Mouse (Mus musculus): ENCODE results near the gene Pole2. TPM values are rescaled to one million over a fixed set of nuclear protein-coding genes. Genes with fewer than 3 reads are reported as not detected.
A peak's percentile ranks its signal among the peaks of the same experiment; 100 is the strongest.

Gene Pole2
- polyA plus RNA-seq, 1 experiment: 10.2 TPM

DNA sequence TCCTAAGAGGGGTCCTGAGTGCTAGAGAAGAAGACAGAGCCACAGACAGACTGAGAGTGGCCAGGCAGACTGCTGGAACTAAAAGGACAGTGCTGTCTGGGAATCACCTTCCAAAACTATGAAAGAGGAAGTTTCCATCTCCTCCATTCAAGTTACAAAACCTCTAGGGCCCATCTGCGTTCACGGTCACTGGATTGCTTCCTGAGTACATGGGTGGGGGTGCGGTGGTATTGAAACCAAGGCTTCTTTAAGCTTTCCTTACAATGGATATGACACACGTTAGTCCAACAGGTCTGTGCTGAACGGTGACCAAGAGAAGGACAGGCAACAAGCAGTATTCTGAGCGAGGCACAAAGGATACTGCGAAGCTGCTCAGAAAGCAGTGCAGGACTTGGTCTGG, 13.6 kb downstream of the Pole2 start:
- peak overlapping the region; percentile 7 for H3K27ac ChIP-seq (ENCODE audit: insufficient read depth, low read depth, low read length)

DNA sequence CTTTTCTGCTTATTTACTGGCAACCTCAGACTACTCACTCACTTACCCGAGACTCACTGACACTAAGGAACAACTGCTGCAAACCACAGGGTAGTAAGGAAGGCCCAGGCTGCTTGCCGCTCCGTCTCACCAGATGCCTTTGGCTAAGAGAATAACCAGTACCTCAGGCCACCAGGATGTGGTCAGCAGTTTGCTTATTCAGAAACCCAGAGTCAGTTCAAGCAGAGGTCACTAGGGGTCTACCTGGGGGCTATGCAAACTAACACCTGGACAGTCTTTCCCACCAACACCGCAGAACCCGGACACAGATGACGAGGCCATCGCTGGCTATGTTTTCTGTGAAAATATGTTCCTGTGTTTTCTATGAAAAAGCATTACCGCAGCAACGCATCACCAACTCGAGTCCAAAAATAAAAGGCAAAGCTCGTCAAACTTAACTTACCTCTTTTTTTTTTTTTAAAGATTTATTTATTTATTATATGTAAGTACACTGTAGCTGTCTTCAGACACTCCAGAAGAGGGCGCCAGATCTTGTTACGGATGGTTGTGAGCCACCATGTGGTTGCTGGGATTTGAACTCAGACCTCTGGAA, 14.7 kb downstream of the Pole2 start:
- Histone ChIP-seq H3K4me3 (ENCODE audit: insufficient read depth, low read length) (no peak overlapping the region), H3K4me1 (ENCODE audit: control insufficient read depth, insufficient read depth, low read length) (peaks cover 25% of the 10 kb centered on the region), H3K27ac (ENCODE audit: insufficient read depth, low read depth, low read length) (no peak overlapping the region)
- no peak for TF ChIP-seq CTCF (IDR thresholded peaks at IDR 0.05; ENCODE audit: low read depth, low read length)
- TF ChIP-seq POLR2A (IDR thresholded peaks at IDR 0.05; ENCODE audit: borderline replicate concordance, low read depth, low read length): no peak

More for the DNA sequence above, 13.6 kb downstream of the Pole2 start:
- H3K4me1 ChIP-seq (ENCODE audit: control insufficient read depth, insufficient read depth, low read length): peaks cover 25% of the 10 kb centered on the region
- TF ChIP-seq CTCF (IDR thresholded peaks at IDR 0.05; ENCODE audit: low read depth, low read length): no peak
- no peak overlapping the region for H3K4me3 ChIP-seq (ENCODE audit: insufficient read depth, low read length)

DNA sequence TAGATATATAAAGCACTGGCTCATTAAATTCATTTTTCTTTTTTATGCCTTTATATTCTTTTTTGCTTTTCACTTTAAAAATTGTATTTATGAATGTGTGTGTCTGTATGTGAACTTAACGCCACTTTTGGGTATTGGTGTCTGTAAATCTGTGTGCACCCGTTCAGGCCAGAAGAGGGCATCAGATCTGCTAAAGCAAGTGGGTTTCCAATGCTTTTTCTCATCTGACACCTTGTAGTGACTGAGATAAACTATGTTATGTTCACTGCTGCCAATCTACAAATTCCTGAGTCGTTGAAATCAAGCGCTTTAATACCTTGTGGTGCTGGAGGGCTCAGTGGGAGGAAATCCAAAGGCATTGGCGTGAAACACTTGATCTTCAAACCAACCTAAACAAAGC, 16.9 kb downstream of the Pole2 start:
- no peak for TF ChIP-seq CTCF (IDR thresholded peaks at IDR 0.05; ENCODE audit: low read depth, low read length)
- TF ChIP-seq POLR2A (IDR thresholded peaks at IDR 0.05; ENCODE audit: borderline replicate concordance, low read depth, low read length): no peak
- Histone ChIP-seq H3K4me3 (ENCODE audit: insufficient read depth, low read length) (no peak overlapping the region), H3K27ac (ENCODE audit: insufficient read depth, low read depth, low read length) (no peak overlapping the region), H3K4me1 (ENCODE audit: control insufficient read depth, insufficient read depth, low read length) (peaks cover 22% of the 10 kb centered on the region)

DNA sequence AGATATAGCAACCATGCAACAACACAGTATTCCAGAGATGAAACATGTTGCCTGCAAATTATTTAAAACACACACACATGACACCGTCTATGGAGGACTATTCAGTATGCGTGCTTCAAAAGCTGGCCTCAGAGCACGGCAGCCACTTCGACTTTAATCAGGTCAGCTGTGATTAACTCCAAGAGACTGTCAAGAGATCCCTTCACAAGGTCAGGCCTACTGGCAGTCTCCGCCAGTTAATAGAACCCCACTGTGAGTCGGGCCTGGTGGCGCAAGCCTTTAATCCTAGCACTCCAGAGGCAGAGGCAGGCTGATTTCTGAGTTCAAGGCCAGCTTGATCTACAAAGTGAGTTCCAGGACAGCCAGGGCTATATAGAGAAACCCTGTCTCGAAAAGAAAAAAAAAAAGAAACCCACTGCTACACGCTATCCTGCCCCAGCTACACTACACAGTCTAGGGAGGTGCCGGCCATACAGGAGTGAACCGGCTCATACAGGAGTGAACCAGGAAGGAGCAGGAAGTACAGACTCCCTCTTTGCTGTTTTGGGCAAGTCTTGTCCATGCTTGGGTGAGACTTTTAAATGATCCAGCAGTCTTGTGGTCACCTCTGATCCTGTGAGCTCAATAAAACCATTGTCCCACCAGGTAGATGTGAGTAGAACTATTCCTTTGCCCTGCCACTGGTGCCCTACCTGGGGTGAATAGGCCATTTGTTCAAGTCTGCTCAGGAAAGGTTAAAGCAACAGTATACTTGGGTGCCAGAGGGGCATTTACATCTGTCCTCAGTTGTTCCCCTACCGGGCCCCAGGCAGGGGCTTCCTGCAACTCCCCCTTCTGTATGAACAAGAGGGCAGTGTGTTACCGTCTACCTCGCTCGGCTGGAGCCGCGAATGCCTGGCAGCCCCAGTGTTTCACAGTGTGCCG, 17.7 kb downstream of the Pole2 start:
- TF ChIP-seq CTCF (IDR thresholded peaks at IDR 0.05; ENCODE audit: low read depth, low read length) (no peak), POLR2A (IDR thresholded peaks at IDR 0.05; ENCODE audit: borderline replicate concordance, low read depth, low read length) (no peak)
- H3K4me1 ChIP-seq (ENCODE audit: control insufficient read depth, insufficient read depth, low read length): peaks cover 14% of the 10 kb centered on the region
- H3K4me3 ChIP-seq (ENCODE audit: insufficient read depth, low read length): no peak overlapping the region
- no peak overlapping the region for H3K27ac ChIP-seq (ENCODE audit: insufficient read depth, low read depth, low read length)

DNA sequence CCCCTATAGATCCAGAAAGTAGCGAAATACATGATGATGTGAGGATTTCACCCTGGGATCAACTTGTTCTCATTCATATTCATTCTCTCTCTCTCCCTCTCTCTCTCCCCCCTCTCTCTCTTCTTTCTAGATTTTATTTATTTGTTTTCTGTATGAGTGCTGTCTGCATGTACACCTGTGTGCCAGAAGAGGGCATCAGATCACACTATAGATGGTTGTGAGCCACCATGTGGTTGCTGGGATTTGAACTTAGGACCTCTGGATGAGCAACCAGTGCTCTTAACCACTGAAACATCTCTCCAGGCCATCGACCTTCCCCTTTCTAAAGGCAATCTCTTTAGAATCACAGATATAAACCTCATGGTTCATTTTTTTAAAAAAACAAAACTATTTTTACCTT, 19.5 kb downstream of the Pole2 start:
- Histone ChIP-seq H3K4me1 (ENCODE audit: control insufficient read depth, insufficient read depth, low read length) (no peaks in the 10 kb centered on the region), H3K4me3 (ENCODE audit: insufficient read depth, low read length) (no peak overlapping the region), H3K27ac (ENCODE audit: insufficient read depth, low read depth, low read length) (no peak overlapping the region)
- no peak for TF ChIP-seq POLR2A (IDR thresholded peaks at IDR 0.05; ENCODE audit: borderline replicate concordance, low read depth, low read length)
- TF ChIP-seq CTCF (IDR thresholded peaks at IDR 0.05; ENCODE audit: low read depth, low read length): no peak

DNA sequence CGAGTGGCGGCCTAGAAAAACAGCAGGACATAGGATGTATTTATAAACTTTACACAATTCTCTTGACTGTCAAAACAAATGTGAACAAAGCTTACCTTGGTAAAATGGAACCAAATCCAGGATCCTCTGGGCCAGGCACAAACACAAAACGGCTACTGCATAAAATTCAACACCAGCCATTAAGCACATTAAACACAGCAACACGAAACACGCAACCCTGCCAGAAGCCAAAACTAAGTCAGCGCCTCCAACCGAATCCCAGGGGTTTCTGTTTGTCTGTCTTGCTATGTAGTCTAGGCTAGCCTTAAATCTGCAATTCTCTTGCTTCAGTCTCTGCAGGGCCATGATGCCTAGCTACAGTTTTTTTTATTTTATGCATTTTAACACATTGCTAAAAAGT, 20.1 kb downstream of the Pole2 start:
- Histone ChIP-seq H3K4me1 (ENCODE audit: control insufficient read depth, insufficient read depth, low read length) (no peaks in the 10 kb centered on the region), H3K4me3 (ENCODE audit: insufficient read depth, low read length) (no peak overlapping the region)
- no peak for TF ChIP-seq POLR2A (IDR thresholded peaks at IDR 0.05; ENCODE audit: borderline replicate concordance, low read depth, low read length)
- TF ChIP-seq CTCF (IDR thresholded peaks at IDR 0.05; ENCODE audit: low read depth, low read length): no peak

DNA sequence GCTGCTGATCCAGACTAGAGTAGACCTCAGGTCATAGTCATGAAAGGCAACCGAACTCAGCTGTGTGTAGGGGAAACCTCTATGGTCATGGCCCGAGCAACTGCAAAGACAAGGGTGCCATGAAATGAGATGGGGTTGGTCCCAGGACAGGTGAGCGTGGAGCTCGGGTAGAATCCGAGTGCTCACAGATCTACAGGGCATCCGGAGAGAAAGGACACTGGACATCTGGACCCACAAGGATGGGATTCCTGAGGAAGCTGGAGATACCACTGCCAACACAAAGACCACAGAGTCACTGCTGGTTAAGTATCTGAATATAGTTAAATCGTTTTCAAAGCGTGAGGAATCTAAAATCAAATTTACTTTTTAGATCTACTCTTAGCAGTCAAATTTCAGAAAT, 20.6 kb downstream of the Pole2 start:
- Histone ChIP-seq H3K27ac (ENCODE audit: insufficient read depth, low read depth, low read length) (no peak overlapping the region), H3K4me1 (ENCODE audit: control insufficient read depth, insufficient read depth, low read length) (no peaks in the 10 kb centered on the region), H3K4me3 (ENCODE audit: insufficient read depth, low read length) (no peak overlapping the region)
- no peak for TF ChIP-seq CTCF (IDR thresholded peaks at IDR 0.05; ENCODE audit: low read depth, low read length)
- no peak for TF ChIP-seq POLR2A (IDR thresholded peaks at IDR 0.05; ENCODE audit: borderline replicate concordance, low read depth, low read length)

More for the DNA sequence above, 20.1 kb downstream of the Pole2 start:
- H3K27ac ChIP-seq (ENCODE audit: insufficient read depth, low read depth, low read length): no peak overlapping the region

DNA sequence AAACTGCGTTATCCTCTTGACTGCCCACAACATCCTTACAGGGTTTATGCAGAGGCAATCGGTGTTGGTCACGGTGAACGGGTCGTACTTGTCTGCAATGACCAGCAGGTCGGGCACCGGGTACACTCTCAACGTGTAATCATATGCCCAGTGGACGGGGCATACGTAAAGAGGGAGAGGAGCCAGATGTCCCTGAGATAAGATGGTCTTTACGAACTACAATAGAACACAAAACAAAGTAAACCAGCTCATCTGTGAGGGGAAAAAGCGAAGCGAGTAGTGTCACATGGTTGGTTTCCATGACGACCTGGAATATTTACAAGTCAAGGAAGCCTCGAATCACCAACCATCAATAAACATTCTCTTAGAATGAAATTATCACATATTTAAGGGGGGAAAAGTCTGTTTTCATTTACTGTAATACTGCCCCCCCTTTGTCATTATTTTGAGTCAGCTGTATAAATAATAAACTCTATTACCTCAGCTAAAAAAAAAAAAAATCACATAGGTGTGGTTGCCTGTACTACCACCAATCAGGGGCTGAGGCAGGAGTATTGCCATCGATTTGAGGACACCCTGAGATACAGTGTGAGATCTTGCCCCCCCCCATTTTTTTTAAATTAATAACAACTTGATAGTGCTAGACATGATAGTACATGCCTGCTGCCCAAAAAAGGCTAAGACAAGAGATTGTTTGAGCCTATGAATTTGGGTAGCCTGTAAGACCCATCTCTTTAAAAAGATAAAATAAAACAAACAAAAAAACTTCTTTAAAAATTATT, 23.8 kb downstream of the Pole2 start, which contains the start of gene Gm49384:
Gene Gm49384, minus strand, starts transcription at position 216 of the 782 bp plus-strand sequence.
- peaks cover 5% of the 10 kb centered on the region for H3K4me1 ChIP-seq (ENCODE audit: control insufficient read depth, insufficient read depth, low read length)
- H3K27ac ChIP-seq (ENCODE audit: insufficient read depth, low read depth, low read length): no peak within 1 kb of the TSS
- H3K4me3 ChIP-seq (ENCODE audit: insufficient read depth, low read length): no peak within 1 kb of the TSS
- TF ChIP-seq POLR2A (IDR thresholded peaks at IDR 0.05; ENCODE audit: borderline replicate concordance, low read depth, low read length) (no peak), CTCF (IDR thresholded peaks at IDR 0.05; ENCODE audit: low read depth, low read length) (no peak)

DNA sequence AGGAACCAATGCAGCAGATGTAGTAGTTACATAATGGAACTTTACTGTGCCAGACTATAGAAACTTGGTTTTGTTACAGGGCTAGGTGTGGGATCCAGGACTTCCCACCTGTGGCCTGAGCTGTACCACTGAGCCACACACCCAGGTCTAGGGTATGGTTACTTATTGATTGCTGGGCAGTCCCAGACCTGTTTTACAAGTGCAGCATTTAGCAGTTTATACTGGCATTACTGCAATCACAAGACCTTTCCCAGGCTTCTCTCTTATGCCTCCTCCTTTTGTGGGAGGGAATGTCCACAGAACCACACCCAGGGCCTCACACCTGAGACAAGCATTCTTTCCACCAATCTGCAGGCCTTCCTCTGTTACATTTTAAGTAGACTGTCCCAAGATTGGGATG, 29.0 kb downstream of the Pole2 start:
- TF ChIP-seq POLR2A (IDR thresholded peaks at IDR 0.05; ENCODE audit: borderline replicate concordance, low read depth, low read length): no peak
- TF ChIP-seq CTCF (IDR thresholded peaks at IDR 0.05; ENCODE audit: low read depth, low read length): no peak
- H3K4me3 ChIP-seq (ENCODE audit: insufficient read depth, low read length): peak overlapping the region; percentile 29
- H3K27ac ChIP-seq (ENCODE audit: insufficient read depth, low read depth, low read length): peak overlapping the region; percentile 66
- H3K4me1 ChIP-seq (ENCODE audit: control insufficient read depth, insufficient read depth, low read length): peaks cover 10% of the 10 kb centered on the region
